Mouse (Mus musculus) CD8-positive naive resting alpha-beta T cell, adult 2 months (primary cell): ENCODE data around the gene Adam11.

ENCODE experiments used
- DNase-seq, 2 experiments: peaks; one replicate each; pipeline ENCODE4 v3.0.0; 2022; ENCODE audit warnings: low read depth in 2 of 2, low spot score in 2 of 2

Adam11 gene

DNA sequence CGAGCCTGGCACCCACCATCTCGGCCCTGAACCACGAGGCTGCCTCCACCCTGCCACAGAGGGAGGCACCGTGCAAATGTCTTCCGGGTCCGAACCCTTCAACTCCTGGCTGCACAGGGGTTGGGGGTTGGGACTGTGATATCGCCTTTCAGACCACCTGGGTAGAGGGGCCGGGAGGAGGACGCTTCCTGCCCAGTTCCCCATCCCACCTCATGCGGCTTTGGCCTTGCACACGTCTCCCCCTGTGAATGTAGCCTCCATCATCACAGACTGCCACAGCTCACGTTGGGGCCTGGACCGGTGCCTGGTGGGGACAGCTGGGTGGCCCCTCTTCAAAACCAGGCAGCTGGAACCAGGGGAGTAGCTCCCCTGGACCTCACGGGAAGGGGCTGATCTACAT, 16.9 kb downstream of the Adam11 start:
- DNase-seq, result no peak

DNA sequence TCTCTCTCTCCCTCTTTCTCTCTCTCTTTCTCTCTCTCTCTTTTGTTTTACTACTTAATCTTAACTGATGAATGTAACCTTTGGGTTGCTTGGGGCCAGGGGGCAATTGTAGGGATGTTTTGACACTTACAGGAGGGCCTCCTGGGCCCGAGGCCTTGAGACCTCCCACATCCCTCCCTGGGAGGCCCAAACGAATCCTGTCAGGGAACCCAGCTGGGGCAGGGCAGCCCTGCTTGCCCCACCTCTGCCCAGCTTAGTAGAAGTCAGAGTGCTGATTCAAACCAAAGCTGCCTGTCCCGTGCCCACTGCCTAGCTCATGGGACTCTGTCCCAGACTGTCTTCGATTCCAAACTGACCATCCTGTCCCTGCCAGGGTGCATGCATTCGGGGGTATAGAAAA, 17.4 kb downstream of the Adam11 start:
- no peak for DNase-seq

- DNase-seq, result no peak
Measured at GRCm38 (mm10) chr11:102779081-102779638, 17.9 kb downstream of the Adam11 start.

DNA sequence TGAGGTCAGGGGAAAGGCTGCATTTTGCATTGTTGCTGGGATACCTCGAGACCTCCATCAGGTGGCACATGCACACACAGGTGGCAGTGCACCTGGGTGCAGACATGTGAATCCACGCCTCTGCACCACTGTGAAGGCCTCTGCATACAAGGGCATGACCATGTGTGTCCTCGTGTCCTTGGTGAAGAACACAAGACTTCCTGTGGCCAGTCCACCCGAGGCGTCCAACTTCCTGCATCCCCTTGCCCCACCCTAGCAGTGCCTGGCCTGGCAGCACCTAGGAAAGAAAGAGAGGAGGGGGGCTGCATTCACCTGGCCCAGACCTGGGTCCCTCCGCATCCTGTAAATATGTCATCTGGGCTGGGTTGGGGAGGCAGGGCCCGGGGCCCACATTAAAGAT, 18.6 kb downstream of the Adam11 start:
- DNase-seq, result no peak

- DNase-seq, result no peak
Measured at GRCm38 (mm10) chr11:102780271-102780985, 19.2 kb downstream of the Adam11 start.

- no peak for DNase-seq
Measured at GRCm38 (mm10) chr11:102780986-102781351, 19.7 kb downstream of the Adam11 start.

DNA sequence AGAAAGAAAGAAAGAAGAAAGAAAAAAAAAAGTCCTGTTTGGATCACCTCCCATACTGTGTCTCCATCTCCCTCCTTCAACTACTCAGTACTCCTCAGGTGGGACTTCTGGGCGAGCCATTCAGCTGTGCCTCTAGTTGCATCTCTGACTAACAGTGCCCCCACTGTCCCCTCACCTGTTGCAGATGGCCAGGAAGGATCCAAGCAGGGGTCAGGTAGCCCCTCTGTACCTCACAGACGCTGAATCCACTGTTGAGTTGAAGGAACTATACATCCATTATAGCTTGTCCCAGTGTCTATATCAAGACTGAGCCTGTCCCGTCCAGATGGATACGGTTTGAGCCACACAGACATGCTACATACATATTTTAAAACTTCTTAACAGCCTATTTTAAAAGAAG, 20.3 kb downstream of the Adam11 start:
- DNase-seq, result no peak

- no peak for DNase-seq
Measured at GRCm38 (mm10) chr11:102783443-102783842, 22.2 kb downstream of the Adam11 start.

GRCm38 (mm10) chr11:102787688-102788177, 26.5 kb downstream of the Adam11 start:
- no peak for DNase-seq

- DNase-seq, result no peak
Measured at GRCm38 (mm10) chr11:102791682-102792445, 30.6 kb downstream of the Adam11 start.

GRCm38 (mm10) chr11:102794157-102794556, 32.9 kb downstream of the Adam11 start:
- no peak for DNase-seq

GRCm38 (mm10) chr11:102803453-102803852, 42.2 kb downstream of the Adam11 start:
- DNase-seq, result no peak

DNA sequence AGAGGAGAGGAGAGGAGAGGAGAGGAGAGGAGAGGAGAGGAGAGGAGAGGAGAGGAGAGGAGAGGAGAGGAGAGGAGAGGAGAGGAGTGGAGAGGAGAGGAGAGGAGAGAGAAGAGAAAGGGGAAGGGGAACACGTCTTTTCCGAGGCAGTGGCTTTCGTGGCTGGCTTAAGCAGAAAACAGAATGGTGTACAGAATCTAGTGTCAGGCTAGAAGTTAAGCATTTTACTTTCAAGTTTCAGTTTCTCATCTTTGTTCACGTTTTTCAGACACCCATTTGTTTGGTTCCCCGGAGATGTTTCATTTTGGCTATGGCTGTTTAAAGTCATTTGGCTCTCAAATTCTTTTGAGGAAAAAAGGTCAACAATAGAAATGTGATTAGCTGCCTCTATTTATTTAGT, 47.0 kb downstream of the Adam11 start:
- no peak for DNase-seq

GRCm38 (mm10) chr11:102810721-102811485, 49.7 kb downstream of the Adam11 start:
- DNase-seq, result no peak

GRCm38 (mm10) chr11:102814881-102815280, 53.6 kb downstream of the Adam11 start:
- DNase-seq, result no peak

GRCm38 (mm10) chr11:102818121-102819020, 57.1 kb downstream of the Adam11 start:
- DNase-seq, result peak in 1 of 2 experiments; percentile 1

GRCm38 (mm10) chr11:102819021-102819782, 58.0 kb downstream of the Adam11 start, which contains the start of gene Gjc1:
Gene Gjc1 (minus strand): TSS chr11:102819700.
- peak in 1 of 2 experiments; percentile 4 for DNase-seq

- no peak for DNase-seq
Measured at GRCm38 (mm10) chr11:102819783-102820385, 58.6 kb downstream of the Adam11 start.

GRCm38 (mm10) chr11:102820432-102820831, 59.2 kb downstream of the Adam11 start:
- no peak for DNase-seq
